Mouse (Mus musculus) layer of hippocampus, adult 8-10 months (tissue): ENCODE data around the gene Ptk7. TPM values are rescaled to one million over a fixed set of nuclear protein-coding genes. Genes with fewer than 3 reads are reported as not detected.

Experiments used
- DNase-seq, 2 experiments: peaks; one replicate each; pipeline ENCODE4 v3.0.0; 2022; ENCODE audit warnings: low spot score in 2 of 2
- microRNA-seq, 2 experiments: library from miRNA; unstranded; fragments of <30 nt; microRNA quantifications; one replicate each; pipeline ENCODE4 v1.2.0; 2022
- total RNA-seq, 4 experiments: library from RNA; stranded (reverse); gene quantifications; 2 replicates each; pipeline ENCODE4 v1.2.4; 2022

Gene Ptk7
- total RNA-seq, 4 experiments from 2014 or later: 8.2 to 9.2 (median 8.9) TPM

DNA sequence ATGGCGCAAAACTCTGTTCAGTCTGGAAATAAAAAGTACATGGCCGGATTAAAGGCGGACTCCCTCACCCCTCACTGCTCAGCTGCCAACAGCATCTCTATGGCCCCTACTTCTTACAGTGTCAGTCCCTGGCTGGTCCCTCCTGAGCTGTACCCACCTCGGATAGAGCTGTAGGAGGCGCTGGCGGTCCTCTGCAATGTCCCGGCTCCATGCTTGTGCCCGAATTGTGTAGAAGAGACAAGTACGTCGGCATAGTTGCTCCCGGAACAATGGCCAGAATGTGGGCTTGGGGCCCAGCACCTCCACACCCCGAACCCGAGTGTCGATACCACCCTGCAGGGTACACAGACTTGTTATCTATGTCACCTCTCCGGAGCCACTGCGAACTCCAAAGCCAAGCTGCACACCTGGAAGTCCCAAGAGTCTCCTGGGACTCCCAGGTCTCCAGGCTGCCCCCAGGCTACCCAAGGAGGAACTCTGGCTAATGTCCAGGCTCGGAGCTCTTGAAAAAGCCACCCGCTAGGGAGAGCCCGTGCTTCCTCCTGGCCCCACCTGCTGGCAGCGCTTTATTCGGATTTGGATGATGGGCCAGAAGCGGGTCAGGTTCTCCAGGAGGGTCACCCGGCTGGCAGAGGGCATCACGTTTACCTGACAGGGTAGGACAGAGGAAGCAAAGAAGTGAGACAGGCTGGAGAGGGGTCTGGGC is 107.2 kb downstream of the Ptk7 start:
- DNase-seq: no peak

- no peak for DNase-seq
Measured at GRCm38 (mm10) chr17:46521174-46521573, 108.1 kb downstream of the Ptk7 start.

GRCm38 (mm10) chr17:46520385-46520979 is 108.8 kb downstream of the Ptk7 start:
- DNase-seq: no peak

DNA sequence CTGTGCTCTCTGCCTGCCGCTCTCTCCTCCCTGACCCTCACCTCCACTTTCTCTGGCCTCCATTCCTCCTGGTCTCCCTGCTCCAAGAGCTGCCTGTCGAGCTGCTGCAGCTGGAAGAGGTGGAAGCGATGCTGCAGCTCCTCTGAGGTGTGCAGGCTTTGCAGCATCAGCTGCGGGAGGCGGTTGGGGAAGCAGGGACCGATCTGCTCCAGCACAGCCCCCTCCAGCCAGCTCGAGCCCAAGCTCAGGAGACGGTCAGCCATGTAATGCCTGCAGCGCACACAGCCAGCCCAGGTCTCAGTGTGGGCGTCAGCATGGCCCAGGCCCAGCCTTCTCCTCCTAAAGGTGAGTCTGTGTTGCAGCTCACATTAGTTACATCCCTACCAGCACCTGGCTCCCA is 109.3 kb downstream of the Ptk7 start:
- DNase-seq: no peak

Small RNA genes within 50 kb of the gene (microRNA-seq; reads per million reads assigned to microRNA genes)
- gene Mir6976: 3.5 to 8.3 reads per million in 2 experiments

Other genes with a start within 250 kb of the Ptk7 start
- gene Zfp318, start 245.8 kb downstream of the Ptk7 start, total RNA-seq: 10 to 100 TPM; 58.6 to 65.2 (median 62.2) TPM
- gene Crip3, start 200.6 kb downstream of the Ptk7 start, total RNA-seq: 1 to 10 TPM; 3.9 to 7.1 (median 4.2) TPM
- gene Slc22a7, start 191.0 kb downstream of the Ptk7 start, total RNA-seq: 1 to 10 TPM in 1 of 4 experiments, under 1 TPM in 3; 0.23 to 1.2 (median 0.84) TPM
- gene Ttbk1, start 141.8 kb downstream of the Ptk7 start, total RNA-seq: 100 to 1,000 TPM; 101 to 124 (median 111) TPM
- 1 to 10 TPM; 4.1 to 7.5 (median 6.0) TPM for gene Dnph1, start 132.8 kb downstream of the Ptk7 start, total RNA-seq
- gene Cul9, start 83.1 kb downstream of the Ptk7 start, total RNA-seq: 10 to 100 TPM; 57.2 to 81.6 (median 63.8) TPM
- gene Srf, start 73.3 kb downstream of the Ptk7 start, total RNA-seq: 10 to 100 TPM; 66.2 to 84.0 (median 73.5) TPM
- gene Klc4, start 16.5 kb upstream of the Ptk7 start, total RNA-seq: 10 to 100 TPM; 18.9 to 21.8 (median 21.1) TPM
- gene Mrpl2, start 16.7 kb upstream of the Ptk7 start, total RNA-seq: 10 to 100 TPM; 43.7 to 60.5 (median 51.2) TPM
- gene Cul7, start 20.8 kb upstream of the Ptk7 start, total RNA-seq: 10 to 100 TPM; 22.6 to 26.4 (median 23.4) TPM
- gene Rrp36, start 44.8 kb upstream of the Ptk7 start, total RNA-seq: 10 to 100 TPM; 12.1 to 20.5 (median 17.0) TPM
- 100 to 1,000 TPM in 1 of 4 experiments, 10 to 100 TPM in 3; 92.7 to 105 (median 96.4) TPM for gene Mea1, start 49.3 kb upstream of the Ptk7 start, total RNA-seq
- gene Klhdc3, start 51.4 kb upstream of the Ptk7 start, total RNA-seq: 100 to 1,000 TPM; 155 to 173 (median 166) TPM
- 10 to 100 TPM; 78.6 to 86.9 (median 81.8) TPM for gene Ppp2r5d, start 75.6 kb upstream of the Ptk7 start, total RNA-seq
- gene Pex6, start 82.0 kb upstream of the Ptk7 start, total RNA-seq: 10 to 100 TPM; 42.8 to 54.4 (median 51.9) TPM
- gene Gnmt, start 99.7 kb upstream of the Ptk7 start, total RNA-seq: 1 to 10 TPM in 2 of 4 experiments, under 1 TPM in 1, not detected in 1; 0.61 to 1.6 (median 1.2) TPM
- gene Cnpy3, start 122.7 kb upstream of the Ptk7 start, total RNA-seq: 10 to 100 TPM; 64.6 to 68.9 (median 67.9) TPM
- under 1 TPM in 2 of 4 experiments, not detected in 2; 0.29 to 0.49 TPM for gene Ptcra, start 134.2 kb upstream of the Ptk7 start, total RNA-seq
- gene 2310039H08Rik, start 143.1 kb upstream of the Ptk7 start, total RNA-seq: 1 to 10 TPM; 7.3 to 9.2 (median 8.7) TPM
- gene Rpl7l1, start 153.2 kb upstream of the Ptk7 start, total RNA-seq: 10 to 100 TPM; 40.2 to 47.5 (median 45.0) TPM
- gene Bicral, start 229.0 kb upstream of the Ptk7 start, total RNA-seq: 10 to 100 TPM; 51.9 to 67.7 (median 61.2) TPM